Mouse (Mus musculus): ENCODE results near the gene Scarf2.

DNA sequence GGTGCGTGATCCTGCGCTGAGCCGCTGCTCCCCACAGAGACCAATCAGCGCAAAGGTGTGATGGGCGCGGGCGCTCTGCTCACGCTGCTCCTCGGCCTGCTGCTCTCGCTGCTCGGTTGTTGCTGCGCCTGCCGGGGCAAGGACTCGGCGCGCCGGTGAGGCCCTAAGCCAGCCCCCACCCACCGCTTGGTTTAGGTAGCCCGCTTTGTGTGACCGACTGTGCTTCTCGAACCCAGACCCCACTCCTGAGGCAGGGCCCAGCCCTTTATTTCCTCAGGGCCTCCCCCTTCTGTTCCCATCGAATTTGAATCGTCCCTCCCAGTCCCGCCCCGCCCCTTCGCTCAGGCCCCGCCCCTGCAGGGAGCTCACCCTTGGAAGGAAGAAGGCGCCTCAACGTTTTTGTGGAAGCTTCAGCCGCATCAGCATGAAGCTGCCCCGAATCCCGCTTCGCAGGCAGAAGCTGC lies 7.4 kb downstream of the Scarf2 start:
- TF ChIP-seq POLR2A (IDR thresholded peaks at IDR 0.05; ENCODE audit: control insufficient read depth, extremely low read depth, insufficient read depth, low read length, poor library complexity) (no peak), CTCF (IDR thresholded peaks at IDR 0.05; ENCODE audit: borderline replicate concordance, control insufficient read depth, extremely low read depth, insufficient read depth, low read length, poor library complexity) (no peak)

Measured in thymus, adult 2 months (tissue).